29 mouse cellular contexts compared by ENCODE assay signal in genomic region chr5:37774011-37774410, GRCm38 (mm10). TPM values are rescaled to one million over a fixed set of nuclear protein-coding genes. Genes with fewer than 3 reads are reported as not detected.
"Had no signal": no experiment of that assay in that cellular context is flagged by ENCODE, and none has a peak within 500 bp of the region (broad histone marks: within the 10 kb centered on the region; RNA-seq: fewer than 3 reads in every experiment).

No protein-coding gene starts in this region.

- H3K4me1 ChIP-seq: heart, embryonic 13.5 days; hindbrain, embryonic 12.5 days; intestine, embryonic 15.5 days; liver, embryonic 12.5 days had no signal

- ATAC-seq: hindbrain, embryonic 16.5 days; inflammation-experienced regulatory T-cells, adult 6 months; intestine, embryonic 15.5 days; intestine, postnatal 0 days; liver, embryonic 12.5 days had no signal

- H3K27me3 ChIP-seq: heart, embryonic 13.5 days; heart, embryonic 15.5 days; hindbrain, embryonic 12.5 days; intestine, embryonic 15.5 days; liver, embryonic 12.5 days had no signal

- H3K36me3 ChIP-seq: heart, embryonic 13.5 days; heart, embryonic 15.5 days; hindbrain, embryonic 10.5 days; hindbrain, embryonic 12.5 days; intestine, embryonic 15.5 days; limb, embryonic 10.5 days; limb, embryonic 12.5 days; liver, embryonic 12.5 days had no signal

- H3K27ac ChIP-seq: gastrocnemius, adult 2 months; heart, adult 2 months; heart, embryonic 13.5 days; heart, embryonic 15.5 days; hindbrain, embryonic 10.5 days; hindbrain, embryonic 12.5 days; hindbrain, embryonic 14.5 days; intestine, embryonic 15.5 days; layer of hippocampus, adult 2 months; left cerebral cortex, adult 2 months; limb, embryonic 10.5 days; limb, embryonic 12.5 days; liver, embryonic 12.5 days had no signal

- DNase-seq: gastrocnemius, adult 2 months; gastrocnemius, postnatal 10 days; gastrocnemius, postnatal 25 days; heart, adult 2 months; heart, postnatal 14 days; heart, postnatal 36 days; kidney, adult 18-20 months; kidney, adult 8-10 months; kidney, postnatal 10 days; kidney, postnatal 25 days; kidney, postnatal 4 days; liver had no signal

- H3K4me2 ChIP-seq: heart, embryonic 11.5 days; heart, embryonic 13.5 days; heart, embryonic 15.5 days; hindbrain, embryonic 12.5 days; hindbrain, embryonic 14.5 days; intestine, embryonic 15.5 days; limb, embryonic 12.5 days; liver, embryonic 12.5 days had no signal

- H3K4me3 ChIP-seq: gastrocnemius, adult 2 months; heart, adult 2 months; heart, embryonic 13.5 days; heart, embryonic 15.5 days; hindbrain, embryonic 10.5 days; hindbrain, embryonic 12.5 days; intestine, embryonic 15.5 days; layer of hippocampus, adult 2 months; left cerebral cortex, adult 2 months; limb, embryonic 10.5 days; limb, embryonic 12.5 days; liver, embryonic 12.5 days had no signal

- H3K9me3 ChIP-seq: heart, embryonic 13.5 days; heart, embryonic 15.5 days; hindbrain, embryonic 12.5 days; intestine, embryonic 15.5 days; limb, embryonic 10.5 days; limb, embryonic 12.5 days; liver, embryonic 12.5 days had no signal

- H3K9ac ChIP-seq: heart, embryonic 13.5 days; heart, embryonic 15.5 days; hindbrain, embryonic 12.5 days; hindbrain, embryonic 14.5 days; intestine, embryonic 15.5 days; limb, embryonic 12.5 days; liver, embryonic 12.5 days had no signal

RNA-seq across cellular contexts. Expression of gene Cytl1, which starts 38.7 kb away (rescaled TPM):
- total RNA-seq: granulocyte monocyte progenitor cell, adult 5-6 weeks; layer of hippocampus, postnatal 10 days had no signal
- polyA plus RNA-seq: inflammation-experienced regulatory T-cells, adult 6 months; intestine, postnatal 0 days; liver, embryonic 12.5 days had no signal

RNA-seq across cellular contexts. Expression of gene Msx1, which starts 50.4 kb away (rescaled TPM):
- total RNA-seq: granulocyte monocyte progenitor cell, adult 5-6 weeks had no signal
- polyA plus RNA-seq: inflammation-experienced regulatory T-cells, adult 6 months had no signal

RNA-seq across cellular contexts. Expression of gene Stk32b, which starts 57.0 kb away (rescaled TPM):
- total RNA-seq: granulocyte monocyte progenitor cell, adult 5-6 weeks had no signal
- polyA plus RNA-seq: inflammation-experienced regulatory T-cells, adult 6 months had no signal
